Mouse (Mus musculus) heart, embryonic 10.5 days (tissue): Measurements from ENCODE around the gene Skil. TPM values are rescaled to one million over a fixed set of nuclear protein-coding genes. Genes with fewer than 3 reads are reported as not detected.

Experiments
- DNase-seq: peaks from one replicate; pipeline ENCODE4 v3.0.0-alpha.2; 2017; ENCODE audit warnings: low spot score
- H3K27ac ChIP-seq: fragments of 300-500 bp; sonication (generic); 2 replicates; pipeline ENCODE4 v1.5.1; 2016; ENCODE audit warnings: mild to moderate bottlenecking
- H3K27me3 ChIP-seq: fragments of 300-500 bp; sonication (generic); 2 replicates; pipeline ENCODE4 v1.6.1; 2016; ENCODE audit warnings: mild to moderate bottlenecking; ENCODE audit not compliant: poor library complexity, insufficient read depth, severe bottlenecking
- H3K36me3 ChIP-seq: fragments of 300-500 bp; sonication (generic); 2 replicates; pipeline ENCODE4 v1.6.1; 2016; ENCODE audit warnings: mild to moderate bottlenecking, moderate library complexity
- H3K4me1 ChIP-seq: fragments of 300-500 bp; sonication (generic); 2 replicates; pipeline ENCODE4 v1.6.1; 2016; ENCODE audit warnings: mild to moderate bottlenecking
- H3K4me3 ChIP-seq: fragments of 300-500 bp; sonication (generic); 2 replicates; pipeline ENCODE4 v1.5.1; 2016; ENCODE audit warnings: mild to moderate bottlenecking, moderate library complexity
- H3K9me3 ChIP-seq: fragments of 300-500 bp; sonication (generic); 2 replicates; pipeline ENCODE4 v1.6.1; 2016; ENCODE audit warnings: mild to moderate bottlenecking, moderate library complexity
- WGBS: fragments of 180-500 bp; shearing (Covaris S2); methylation state at CpG from one replicate; pipeline ENCODE4 v1.1.7; 2016; 5-methylcytosine and 5-hydroxymethylcytosine counted together
- polyA plus RNA-seq: library from polyadenylated mRNA; unstranded; fragments of >200 nt; fragmentation: Nextera tagmentation; extraction: Ambion mirVana; gene quantifications from 2 replicates; pipeline ENCODE4 v1.2.1, GENCODE M21; 2016

Gene Skil
- 19.0 and 22.0 TPM in 2 replicates for polyA plus RNA-seq

DNA sequence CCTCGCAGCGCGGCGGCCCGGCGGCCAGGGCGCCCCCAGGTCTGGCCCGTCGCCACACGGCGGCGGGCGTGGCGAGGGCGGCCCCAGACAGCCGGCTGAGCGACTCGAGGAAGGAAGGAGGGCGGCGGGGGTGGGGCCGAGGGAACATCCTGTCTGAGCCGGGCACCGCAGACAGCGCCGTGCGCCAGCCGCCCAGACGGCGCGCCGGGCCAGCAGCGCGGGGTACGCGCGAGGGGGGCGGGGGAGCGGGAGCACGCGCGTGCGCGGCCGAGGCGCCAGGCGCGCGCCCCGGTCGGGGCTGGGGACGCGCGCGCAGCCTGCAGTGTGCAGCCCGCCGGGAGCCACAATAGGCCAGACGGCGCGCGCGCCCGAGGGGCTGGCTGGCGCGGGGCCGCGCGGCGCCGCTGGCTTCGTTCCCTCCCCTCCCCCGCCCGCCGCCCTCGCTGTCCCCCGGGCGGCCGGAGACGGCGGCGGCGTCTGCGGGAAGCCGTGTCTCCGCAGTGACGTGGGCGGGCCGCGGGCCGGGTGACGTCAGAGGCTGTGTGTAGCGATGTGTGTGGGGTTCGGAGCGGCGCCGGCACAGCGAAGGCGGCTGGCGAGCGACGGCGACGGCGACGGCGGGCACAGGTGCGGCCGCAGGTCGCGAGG, at the start of gene Skil:
Gene Skil, plus strand, starts transcription at position 528 of the 648 bp plus-strand sequence.
- Histone ChIP-seq H3K4me1 (peaks cover 29% of the 10 kb centered on the region), H3K27ac (peak within 1 kb of the TSS; percentile 99), H3K27me3 (no peaks in the 10 kb centered on the region), H3K36me3 (peaks cover 14% of the 10 kb centered on the region), H3K4me3 (peak within 1 kb of the TSS; percentile 99), H3K9me3 (no peaks in the 10 kb centered on the region)
- WGBS = under 1% methylated on average over 94 of the region's 109 CpGs
- peak; percentile 95 for DNase-seq

DNA sequence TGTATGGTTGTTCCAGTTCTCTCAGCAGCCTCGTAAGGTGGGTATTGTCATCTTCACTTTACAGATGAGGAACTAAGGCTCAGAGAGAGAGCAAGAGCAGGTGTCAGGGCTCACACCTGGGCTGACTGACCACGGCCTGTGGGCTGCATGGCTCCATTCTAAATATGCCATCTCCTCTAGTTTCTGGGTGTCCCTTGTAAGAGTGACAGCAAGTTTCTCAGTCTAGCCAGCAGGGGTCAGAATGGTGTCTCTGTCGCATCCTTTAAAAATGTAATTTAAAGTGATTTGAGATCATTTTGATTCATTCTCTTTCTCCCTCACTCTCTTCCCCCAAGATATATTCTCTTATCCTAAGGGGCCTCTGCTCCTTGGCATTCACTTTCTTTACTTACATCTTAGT, 47.6 kb upstream of the Skil start:
- H3K27ac ChIP-seq = no peak overlapping the region
- no peaks in the 10 kb centered on the region for H3K27me3 ChIP-seq
- no peaks in the 10 kb centered on the region for H3K4me1 ChIP-seq
- peaks cover 45% of the 10 kb centered on the region for H3K36me3 ChIP-seq
- H3K4me3 ChIP-seq = no peak overlapping the region
- no peaks in the 10 kb centered on the region for H3K9me3 ChIP-seq
- peak; percentile 69 for DNase-seq
- WGBS = 80% methylated on average over 3 of the region's 3 CpGs

DNA sequence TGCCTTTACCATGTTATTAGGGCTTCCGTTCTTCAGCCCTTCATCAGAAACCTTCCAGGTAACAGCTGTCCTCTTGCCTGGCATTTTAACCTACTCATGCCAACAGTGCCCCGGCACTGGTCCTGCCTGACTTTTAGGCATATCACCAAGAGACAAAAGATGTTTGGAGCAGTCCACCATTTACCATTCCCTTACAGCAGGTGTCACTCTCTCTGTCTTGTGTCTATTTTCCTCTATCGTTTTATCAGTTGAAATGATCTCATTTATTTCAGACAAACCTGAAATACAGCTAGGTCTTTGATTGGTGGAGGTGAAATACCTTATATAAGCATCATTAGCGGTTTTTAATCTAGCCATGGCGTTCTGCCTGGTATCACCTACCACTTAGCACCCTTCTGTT, 45.8 kb upstream of the Skil start:
- DNase-seq = no peak
- Histone ChIP-seq H3K9me3 (no peaks in the 10 kb centered on the region), H3K27ac (no peak overlapping the region), H3K4me1 (0 out of 2 replicates have a peak, but pooled peaks cover 7% of the 10 kb centered on the region), H3K36me3 (peaks cover 32% of the 10 kb centered on the region; the same call in 1 of the 2 replicates), H3K27me3 (no peaks in the 10 kb centered on the region), H3K4me3 (no peak overlapping the region)
- 87% methylated on average over 5 of the region's 5 CpGs for WGBS

DNA sequence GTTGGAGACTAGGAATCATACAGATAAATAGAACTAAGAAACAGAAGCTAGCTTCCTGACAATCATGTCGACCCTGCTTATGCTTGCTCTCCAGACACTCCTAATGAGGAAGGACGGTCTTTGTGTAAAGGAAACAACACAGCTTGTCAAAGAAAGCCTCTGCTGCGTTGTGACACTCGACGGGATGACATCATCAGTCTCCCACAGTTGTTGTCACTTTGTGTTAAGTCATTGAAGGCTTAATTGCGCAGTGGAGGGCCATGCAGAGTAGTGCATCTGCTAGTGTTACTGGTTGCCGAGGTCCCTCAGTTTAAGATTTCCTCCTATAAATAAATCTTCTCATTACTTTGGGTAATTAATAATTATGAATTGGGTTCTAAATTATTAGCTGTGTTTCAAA, 44.5 kb upstream of the Skil start:
- Histone ChIP-seq H3K27me3 (no peaks in the 10 kb centered on the region), H3K9me3 (no peaks in the 10 kb centered on the region), H3K36me3 (peaks cover 31% of the 10 kb centered on the region; the same call in 1 of the 2 replicates), H3K4me3 (no peak overlapping the region), H3K4me1 (0 out of 2 replicates have a peak, but pooled peaks cover 7% of the 10 kb centered on the region), H3K27ac (no peak overlapping the region)
- 71% methylated on average over 7 of the region's 7 CpGs for WGBS
- DNase-seq = no peak

DNA sequence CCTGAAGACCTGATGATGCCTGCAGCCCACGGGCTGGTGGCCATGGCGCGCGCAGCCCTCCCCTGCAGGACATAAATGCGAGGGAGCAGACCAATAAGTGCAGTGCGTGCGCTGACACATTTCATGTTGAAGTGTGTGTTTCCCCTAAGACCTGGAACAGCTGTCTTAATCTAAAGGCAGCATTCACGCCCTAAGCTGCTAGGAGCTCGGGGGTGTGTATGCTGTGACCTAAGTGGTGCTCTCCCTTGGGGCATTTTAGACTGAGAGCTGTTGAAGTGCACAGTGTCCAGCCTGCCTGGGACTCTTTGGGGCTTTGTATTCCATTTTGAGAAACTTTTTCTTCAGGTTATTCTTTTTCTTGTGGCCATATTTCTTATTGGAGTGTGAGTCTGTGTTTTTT, 43.1 kb upstream of the Skil start:
- H3K27ac ChIP-seq = no peak overlapping the region
- no peak overlapping the region for H3K4me3 ChIP-seq
- 77% methylated on average over 9 of the region's 9 CpGs for WGBS
- H3K36me3 ChIP-seq = peaks cover 30% of the 10 kb centered on the region; the same call in 1 of the 2 replicates
- H3K27me3 ChIP-seq = no peaks in the 10 kb centered on the region
- no peak for DNase-seq
- no peaks in the 10 kb centered on the region for H3K9me3 ChIP-seq
- H3K4me1 ChIP-seq = 0 out of 2 replicates have a peak, but pooled peaks cover 7% of the 10 kb centered on the region

DNA sequence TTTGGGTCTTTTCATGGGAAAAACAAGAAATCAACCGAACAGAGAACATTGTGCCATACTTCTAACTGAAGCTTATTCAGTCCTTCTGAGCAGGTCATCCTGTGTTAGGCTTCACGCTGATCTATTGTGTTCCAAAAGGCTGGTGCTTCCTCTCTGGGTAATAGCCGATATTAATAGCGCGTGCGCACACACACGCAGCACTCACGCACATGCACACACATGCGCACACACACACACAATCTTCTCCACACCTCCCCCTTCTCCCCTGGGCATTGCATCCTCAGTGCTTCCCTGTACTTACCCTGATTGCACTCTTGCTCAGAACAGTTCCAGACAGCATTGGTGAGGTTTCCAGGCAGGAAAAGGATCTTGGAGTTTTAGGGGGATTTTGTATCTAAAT, 41.7 kb upstream of the Skil start:
- Histone ChIP-seq H3K4me3 (no peak overlapping the region), H3K9me3 (no peaks in the 10 kb centered on the region), H3K27me3 (no peaks in the 10 kb centered on the region), H3K36me3 (peaks cover 25% of the 10 kb centered on the region; the same call in 1 of the 2 replicates), H3K4me1 (0 out of 2 replicates have a peak, but pooled peaks cover 7% of the 10 kb centered on the region), H3K27ac (no peak overlapping the region)
- no peak for DNase-seq
- 93% methylated on average over 9 of the region's 9 CpGs for WGBS

DNA sequence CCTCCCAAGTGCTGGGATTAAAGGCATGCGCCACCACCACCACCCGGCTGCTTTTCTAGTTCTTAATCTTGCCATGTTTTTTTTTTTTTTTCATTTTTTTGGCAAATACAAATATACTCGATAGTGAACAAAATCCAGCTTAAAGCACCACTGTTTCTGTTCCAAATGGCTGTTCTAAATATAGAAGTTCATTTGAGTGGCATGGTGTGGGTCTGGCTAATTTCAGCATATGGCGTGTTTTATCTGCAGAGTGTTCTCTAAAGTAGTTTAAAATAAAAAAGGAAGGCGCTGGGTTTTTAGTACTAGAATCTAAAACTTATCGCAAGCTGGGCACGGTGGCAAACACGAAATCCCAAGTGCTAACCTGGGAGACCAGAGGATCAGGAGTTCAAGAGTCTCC, 40.0 kb upstream of the Skil start:
- Histone ChIP-seq H3K4me3 (no peak overlapping the region), H3K27ac (no peak overlapping the region), H3K4me1 (0 out of 2 replicates have a peak, but pooled peaks cover 7% of the 10 kb centered on the region), H3K9me3 (no peaks in the 10 kb centered on the region), H3K36me3 (peaks cover 9% of the 10 kb centered on the region; the same call in 1 of the 2 replicates), H3K27me3 (no peaks in the 10 kb centered on the region)
- DNase-seq = no peak
- WGBS = 72% methylated on average over 8 of the region's 8 CpGs

DNA sequence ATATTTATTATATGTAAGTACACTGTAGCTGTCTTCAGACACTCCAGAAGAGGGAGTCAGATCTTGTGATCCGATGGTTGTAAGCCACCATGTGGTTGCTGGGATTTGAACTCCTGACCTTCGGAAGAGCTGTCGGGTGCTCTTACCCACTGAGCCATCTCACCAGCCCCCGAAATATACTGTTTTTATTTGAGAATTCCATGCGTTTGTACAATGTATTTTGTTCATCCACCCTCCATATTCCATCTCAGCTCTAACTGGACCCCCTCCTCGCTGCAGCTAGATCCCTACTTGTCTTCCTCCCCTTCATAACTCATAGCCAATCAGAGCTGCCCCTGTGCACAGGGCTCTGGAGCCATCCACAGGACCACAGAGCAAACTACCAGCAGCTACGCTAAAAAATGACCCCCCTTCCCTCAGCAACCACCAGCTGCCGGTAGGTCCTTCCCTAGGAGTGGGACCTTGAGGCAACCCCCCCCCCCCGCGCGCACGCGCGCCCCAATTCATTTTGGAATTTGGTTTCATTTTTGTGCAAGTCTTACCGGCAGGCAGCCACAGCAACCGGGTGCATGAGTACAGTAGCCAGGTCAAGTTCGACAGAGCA, 38.7 kb upstream of the Skil start:
- 0 out of 2 replicates have a peak, but pooled peaks cover 7% of the 10 kb centered on the region for H3K4me1 ChIP-seq
- peak overlapping the region; percentile 62 for H3K4me3 ChIP-seq
- no peaks in the 10 kb centered on the region for H3K9me3 ChIP-seq
- H3K27ac ChIP-seq = peak overlapping the region; percentile 90
- no peaks in the 10 kb centered on the region for H3K27me3 ChIP-seq
- 22% methylated on average over 17 of the region's 17 CpGs for WGBS
- peak; percentile 86 for DNase-seq
- H3K36me3 ChIP-seq = peaks cover 5% of the 10 kb centered on the region; the same call in 1 of the 2 replicates

DNA sequence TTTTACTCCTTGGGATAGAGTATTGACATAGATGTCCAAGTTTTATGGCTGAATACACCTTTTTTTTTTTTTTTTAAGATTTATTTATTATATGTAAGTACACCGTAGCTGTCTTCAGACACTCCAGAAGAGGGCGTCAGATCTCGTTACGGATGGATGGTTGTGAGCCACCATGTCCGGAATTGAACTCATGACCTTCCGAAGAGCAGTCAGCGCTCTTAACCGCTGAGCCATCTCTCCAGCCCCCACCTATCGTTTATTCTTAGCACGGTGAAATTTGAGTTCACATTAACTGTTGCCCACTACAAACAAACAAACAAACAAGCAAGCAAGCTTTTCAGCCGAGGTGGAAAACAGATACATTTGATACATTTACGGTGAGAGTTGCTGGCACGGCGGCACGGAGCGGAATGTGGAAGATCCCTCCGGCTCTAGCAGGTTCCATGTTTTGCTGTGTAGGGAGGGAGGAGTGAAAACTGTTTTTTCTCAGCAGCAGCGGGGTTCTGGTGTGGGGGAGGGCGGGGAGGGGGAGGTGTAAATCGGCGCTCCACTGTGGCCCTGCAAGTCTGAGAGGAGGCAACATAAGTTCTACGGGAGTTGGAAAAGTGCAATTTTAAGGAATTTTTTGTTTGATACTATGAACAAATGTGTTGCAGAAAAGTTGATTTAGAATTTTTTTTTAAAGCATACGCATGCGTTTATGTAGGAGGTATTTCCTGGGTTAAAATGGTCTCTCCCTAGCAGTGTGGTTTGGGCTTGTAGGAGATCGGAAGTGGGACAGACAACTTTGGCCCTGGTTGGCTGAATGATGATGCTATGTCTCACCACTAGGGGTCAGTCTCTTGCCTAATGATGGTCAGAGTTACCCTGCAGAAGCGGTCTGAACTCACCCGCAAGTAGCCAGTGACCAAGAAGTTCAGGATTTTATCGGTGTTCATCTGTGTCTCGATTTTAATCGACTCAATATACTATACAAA, 37.9 kb upstream of the Skil start:
- 0 out of 2 replicates have a peak, but pooled peaks cover 7% of the 10 kb centered on the region for H3K4me1 ChIP-seq
- H3K36me3 ChIP-seq = no peaks in the 10 kb centered on the region; the same call in 1 of the 2 replicates
- peak overlapping the region; percentile 90 for H3K27ac ChIP-seq
- H3K4me3 ChIP-seq = peak overlapping the region; percentile 62
- peak; percentile 93 for DNase-seq
- WGBS = 2% methylated on average over 30 of the region's 30 CpGs
- H3K27me3 ChIP-seq = no peaks in the 10 kb centered on the region
- H3K9me3 ChIP-seq = no peaks in the 10 kb centered on the region

DNA sequence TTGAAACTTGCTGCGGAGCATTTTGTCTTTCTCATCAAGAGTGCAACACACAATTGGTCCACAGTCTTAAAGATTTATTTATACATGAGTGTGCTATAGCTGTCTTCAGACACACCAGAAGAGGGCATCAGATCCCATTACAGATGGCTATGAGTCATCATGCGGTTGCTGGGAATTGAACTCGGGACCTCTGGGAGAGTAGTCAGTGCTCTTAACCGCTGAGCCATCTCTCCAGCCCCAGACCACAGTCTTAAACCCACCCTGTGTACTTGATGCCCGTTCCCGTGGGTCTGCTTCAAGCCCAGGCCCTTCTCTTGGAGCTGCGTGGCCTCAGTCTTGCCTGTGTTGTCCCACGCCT, 34.1 kb upstream of the Skil start:
- no peaks in the 10 kb centered on the region for H3K27me3 ChIP-seq
- H3K9me3 ChIP-seq = no peaks in the 10 kb centered on the region
- WGBS = 83% methylated on average over 8 of the region's 8 CpGs
- DNase-seq = no peak
- H3K4me3 ChIP-seq = no peak overlapping the region
- no peak overlapping the region for H3K27ac ChIP-seq
- H3K4me1 ChIP-seq = no peaks in the 10 kb centered on the region
- no peaks in the 10 kb centered on the region for H3K36me3 ChIP-seq

DNA sequence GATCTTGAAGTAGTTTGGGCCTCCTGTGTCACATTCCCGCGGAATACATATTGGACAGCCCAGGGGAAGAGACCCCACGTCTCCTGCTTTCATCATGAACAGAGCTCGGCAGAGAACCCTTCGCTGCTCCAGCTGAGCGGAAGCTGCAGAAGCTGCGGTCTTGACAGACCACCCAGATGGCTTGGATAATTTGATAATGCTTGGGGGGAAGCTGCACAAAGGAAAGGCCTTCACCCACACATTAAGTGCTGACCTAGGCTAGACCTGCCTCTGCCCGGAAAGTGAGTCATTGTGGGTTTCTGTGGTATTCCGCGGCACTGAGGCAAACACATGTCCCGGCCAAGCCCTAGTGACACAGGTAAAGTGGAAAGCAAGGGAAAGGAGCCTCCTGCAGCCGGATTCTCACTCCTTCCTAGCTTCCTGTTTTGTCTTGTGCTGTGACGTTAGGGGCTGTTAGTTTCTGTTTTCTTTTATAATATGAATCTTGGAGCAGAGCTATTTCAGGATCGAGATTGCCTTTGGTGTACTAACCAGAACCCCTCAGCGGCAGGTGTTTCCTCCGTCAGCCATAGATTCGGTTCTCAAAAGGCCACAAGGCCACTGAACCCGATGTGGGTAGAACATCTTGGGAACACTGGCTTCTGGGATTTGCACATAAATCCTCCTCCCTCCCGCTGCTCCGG, 33.6 kb upstream of the Skil start:
- WGBS = 71% methylated on average over 20 of the region's 20 CpGs
- H3K36me3 ChIP-seq = no peaks in the 10 kb centered on the region
- no peaks in the 10 kb centered on the region for H3K9me3 ChIP-seq
- no peak for DNase-seq
- no peaks in the 10 kb centered on the region for H3K4me1 ChIP-seq
- no peak overlapping the region for H3K4me3 ChIP-seq
- H3K27me3 ChIP-seq = no peaks in the 10 kb centered on the region
- H3K27ac ChIP-seq = no peak overlapping the region

DNA sequence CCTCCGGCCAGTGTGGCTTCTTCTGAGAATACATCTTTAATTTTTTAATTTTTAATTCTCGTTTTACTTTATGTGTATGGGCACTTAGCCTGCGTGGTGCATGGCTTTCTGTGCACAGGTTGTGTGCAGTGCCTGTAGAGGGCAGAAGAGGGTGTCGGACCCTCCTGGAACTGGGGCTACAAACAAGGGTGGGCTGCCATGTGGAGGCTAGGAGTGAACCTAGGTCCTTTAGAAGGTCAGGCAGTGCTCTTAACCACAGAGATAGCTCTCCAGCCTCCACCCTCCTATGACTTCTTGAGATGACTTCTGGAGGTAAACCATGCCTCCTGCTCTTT, 33.1 kb upstream of the Skil start:
- Histone ChIP-seq H3K4me1 (no peaks in the 10 kb centered on the region), H3K9me3 (no peaks in the 10 kb centered on the region), H3K4me3 (no peak overlapping the region), H3K27ac (no peak overlapping the region), H3K36me3 (no peaks in the 10 kb centered on the region), H3K27me3 (no peaks in the 10 kb centered on the region)
- 72% methylated on average over 4 of the region's 4 CpGs for WGBS
- no peak for DNase-seq
